Mouse (Mus musculus) brain, adult 10 weeks (tissue): ENCODE measurements around the gene Fgf8. TPM values are rescaled to one million over a fixed set of nuclear protein-coding genes. Genes with fewer than 3 reads are reported as not detected.

Source experiments
- polyA plus RNA-seq: library from polyadenylated mRNA; stranded (reverse); fragments of 350-450 nt; fragmentation: Illumina TruSeq; extraction: RNeasy Lipid Tissue Mini Kit (QIAGEN cat#74804); gene quantifications from one replicate; pipeline ENCODE4 v1.2.3, GENCODE M21; 2015; ENCODE audit warnings: low read depth, low replicate concordance

The Fgf8 gene
- not detected for polyA plus RNA-seq

GRCm38 (mm10) chr19:45742218-45742983 is at the start of gene Fgf8:
Gene Fgf8, minus strand, starts transcription at chr19:45742915.

DNA sequence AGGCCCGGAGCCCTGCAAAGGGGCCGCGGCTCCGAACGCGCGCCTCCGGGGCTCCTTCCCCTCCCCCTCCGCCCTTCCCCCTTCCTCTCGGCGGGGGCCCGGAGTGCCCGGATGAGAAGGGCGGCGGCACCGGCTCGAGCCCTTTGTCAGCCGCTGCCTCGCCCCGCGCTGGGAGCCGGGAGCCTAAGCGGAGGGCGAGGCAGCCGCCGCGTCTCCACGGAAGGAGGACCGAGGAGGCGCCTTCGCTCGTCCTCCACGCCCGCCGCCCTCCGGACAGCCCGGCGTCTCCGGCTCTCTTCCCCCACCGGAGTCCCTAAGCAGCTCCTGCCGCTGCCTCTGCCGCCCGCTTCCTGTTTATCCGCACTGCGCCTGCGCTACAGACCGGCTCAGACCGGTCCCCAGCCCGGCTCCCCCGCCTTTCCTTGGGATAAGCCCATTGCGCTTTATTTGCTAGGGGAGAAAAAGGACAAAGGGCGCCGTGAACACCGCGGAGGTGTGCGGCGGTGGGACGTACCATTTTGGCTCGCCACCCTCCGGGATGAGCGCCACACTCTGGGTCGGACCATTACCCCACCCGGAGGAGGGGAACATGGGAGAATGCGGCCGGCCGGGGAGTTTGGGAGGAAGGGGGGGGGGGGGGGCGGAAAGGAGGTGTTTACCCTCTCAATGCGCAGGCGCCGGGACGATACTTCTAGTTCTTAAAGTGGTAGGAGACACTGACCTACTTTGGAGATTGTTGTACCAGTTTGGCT is 40.6 kb upstream of the Fgf8 start, which contains the start of gene Mgea5:
Gene Mgea5 (minus strand): TSS at position 657 of the 752 bp plus-strand sequence.

DNA sequence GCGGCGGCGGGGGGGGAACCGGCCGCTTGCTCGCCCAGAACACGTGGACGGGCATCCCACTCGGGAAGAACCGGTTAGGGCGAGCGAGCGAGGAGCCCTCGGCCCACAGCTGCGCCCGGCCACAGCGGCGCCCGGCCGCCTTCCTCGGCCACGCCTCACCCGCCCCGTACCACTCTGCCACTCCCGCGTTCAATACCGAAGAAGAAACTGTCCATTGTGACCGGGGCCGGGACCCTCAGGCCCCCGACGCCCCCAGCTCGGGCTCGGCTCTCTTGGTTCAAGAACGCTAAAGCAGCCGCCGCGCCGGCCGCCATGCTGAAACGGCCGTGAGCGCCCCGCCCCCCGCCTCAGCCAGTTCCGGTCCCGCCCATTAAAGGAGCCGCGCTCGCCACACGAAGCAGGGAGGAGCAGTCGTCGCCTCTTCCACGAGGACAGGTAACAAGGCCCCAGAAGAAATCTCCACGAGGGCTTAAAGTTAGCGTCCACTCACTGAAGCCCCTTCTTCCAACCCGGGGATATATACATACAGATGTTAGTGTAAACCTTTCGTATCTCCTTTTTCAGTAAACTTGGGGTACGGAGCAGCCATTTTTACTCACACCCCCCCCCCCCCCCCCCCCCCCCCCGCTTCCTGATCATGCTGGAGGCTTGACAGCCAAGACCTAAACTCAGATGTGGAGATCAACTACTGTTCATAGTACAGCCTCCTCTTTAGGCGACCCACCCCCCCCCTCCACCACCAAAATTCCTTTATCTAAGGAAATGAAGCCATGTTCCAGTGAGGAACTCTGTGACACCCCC is 6.7 kb upstream of the Fgf8 start, which contains the start of gene Npm3:
Gene Npm3 (minus strand): TSS at position 349 of the 801 bp plus-strand sequence.

Other genes with a start within 250 kb of the Fgf8 start
- 10.4 TPM for gene Poll, start 182.4 kb downstream of the Fgf8 start, polyA plus RNA-seq
- 75.0 TPM for gene Gm17018, start 182.3 kb downstream of the Fgf8 start, polyA plus RNA-seq
- 25.7 TPM for gene Fbxw4, start 82.6 kb downstream of the Fgf8 start, polyA plus RNA-seq
- gene Npm3, start 6.7 kb upstream of the Fgf8 start, polyA plus RNA-seq = 20.2 TPM
- gene Mgea5, start 40.9 kb upstream of the Fgf8 start, polyA plus RNA-seq = 121 TPM
- gene Kcnip2, start 73.1 kb upstream of the Fgf8 start, polyA plus RNA-seq = 121 TPM